Mouse (Mus musculus) small intestine, adult 2 months (tissue): Measurements from ENCODE around the gene Exd1.

Experiments used
- CTCF ChIP-seq: fragments of 200-500 bp; IDR thresholded peaks from 2 replicates; pipeline ENCODE4 v1.5.1; 2012; ENCODE audit warnings: low read depth, mild to moderate bottlenecking, control low read depth, inconsistent platforms, low read length, moderate library complexity, mixed read lengths; ENCODE audit not compliant: insufficient replicate concordance, insufficient read length; ENCODE audit errors: extremely low read depth
- POLR2A ChIP-seq: fragments of 200-500 bp; IDR thresholded peaks from 2 replicates; pipeline ENCODE4 v1.6.1; 2012; ENCODE audit warnings: low read depth, mild to moderate bottlenecking, control low read depth, inconsistent platforms, low read length, moderate library complexity

DNA sequence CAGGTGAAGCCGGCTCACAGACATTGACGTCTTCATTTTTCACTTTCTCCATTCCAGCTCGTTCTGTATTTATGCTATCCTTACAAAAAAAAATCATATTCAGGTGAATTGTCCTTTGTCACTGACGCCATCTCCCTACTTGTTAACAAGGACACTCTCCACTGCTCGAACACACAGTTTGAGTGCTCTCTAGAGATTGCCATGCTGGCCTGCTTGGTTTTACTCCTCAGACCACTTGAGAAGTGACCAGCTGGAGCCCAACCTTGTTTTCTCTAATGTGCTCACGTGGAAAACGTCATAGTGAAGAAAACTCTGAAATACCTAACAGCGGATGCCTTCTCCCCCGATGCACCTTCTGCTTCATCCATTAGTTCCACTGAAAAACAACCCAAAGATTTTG, 8.6 kb downstream of the Exd1 start:
- no peak for TF ChIP-seq POLR2A
- no peak for TF ChIP-seq CTCF
